Mouse (Mus musculus) kidney, adult 2 months (tissue): ENCODE measurements around the gene Adgre5.

ENCODE experiments used
- CTCF ChIP-seq: fragments of 200-500 bp; conservative IDR thresholded peaks from 2 replicates; pipeline ENCODE4 v1.5.1; 2011; ENCODE audit warnings: low read depth, mild to moderate bottlenecking, control low read depth, low read length, moderate library complexity, mixed read lengths; ENCODE audit not compliant: insufficient read depth, insufficient read length
- POLR2A ChIP-seq: fragments of 200-500 bp; IDR thresholded peaks from one replicate; pipeline ENCODE4 v1.6.1; 2011; ENCODE audit warnings: low read depth, low read length, control low read depth

DNA sequence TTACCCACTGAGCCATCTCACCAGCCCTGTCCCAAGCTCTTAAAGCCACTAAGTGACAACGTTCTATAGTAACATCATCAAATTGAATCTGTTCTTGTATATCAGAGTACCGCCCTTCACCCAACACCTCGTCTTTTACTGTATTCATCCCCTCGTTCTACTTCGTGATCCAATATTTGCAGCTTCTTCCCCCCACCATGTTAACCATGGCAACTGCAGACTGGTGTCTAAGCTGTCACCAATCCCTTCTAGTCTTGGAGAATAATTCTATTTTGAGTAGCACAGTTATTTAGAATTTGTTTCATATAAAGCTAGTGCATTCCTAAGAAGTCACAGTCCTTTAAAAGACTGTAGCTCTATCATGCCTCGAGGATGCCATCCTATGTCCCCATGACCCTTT is 51.9 kb downstream of the Adgre5 start:
- TF ChIP-seq CTCF (no peak), POLR2A (no peak)
